Mouse (Mus musculus) spleen, embryonic (tissue): ENCODE results near the gene Cd19.

Experiments
- CTCF ChIA-PET: fragments of 350-600 bp; sonication (Branson Sonifier 250); formaldehyde crosslinking; loops from one replicate; lab custom pipeline; 2022; lab: Charles Lee

The Cd19 gene

DNA sequence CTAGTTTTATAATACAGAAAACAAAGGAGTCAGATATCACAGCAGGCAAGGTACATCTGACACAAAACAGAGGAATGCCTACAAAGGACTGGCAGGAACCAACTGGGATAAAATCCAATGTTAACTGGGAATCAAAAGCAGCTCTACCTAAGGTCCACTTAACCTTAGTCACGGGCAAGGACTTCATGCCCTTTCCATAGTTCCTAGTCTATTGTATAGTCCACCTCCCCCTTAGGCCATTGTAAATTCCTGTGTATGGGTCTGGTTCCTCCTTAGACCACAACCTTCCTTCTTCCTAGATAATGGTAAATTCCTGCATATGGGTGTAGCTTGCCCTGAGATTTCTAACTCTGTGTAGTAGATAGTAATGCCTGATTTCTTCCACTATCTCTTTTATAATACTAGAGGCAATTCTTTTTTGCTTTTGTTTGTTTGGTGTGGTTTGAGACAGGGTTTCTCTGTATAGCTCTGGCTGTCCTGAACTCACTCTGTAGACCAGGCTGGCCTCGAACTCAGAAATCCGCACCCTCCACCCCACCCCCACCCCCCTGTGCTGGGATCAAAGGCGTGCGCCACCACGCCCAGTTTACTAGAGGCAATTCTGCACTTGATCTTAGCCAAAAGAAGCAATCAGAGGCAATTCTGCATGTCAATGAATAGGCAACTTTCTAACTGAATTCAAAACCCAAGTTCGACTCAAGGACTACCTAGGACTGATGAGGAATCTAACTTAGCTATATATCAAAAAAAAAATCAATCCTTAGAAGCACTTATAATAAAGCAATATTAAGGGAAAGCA is 22.4 kb downstream of the Cd19 start:
- CTCF ChIA-PET = interaction anchor here (0.6 kb wide), 1 partner anchor 59 kb away, joined by 3 read pairs; no protein-coding TSS in a partner anchor

DNA sequence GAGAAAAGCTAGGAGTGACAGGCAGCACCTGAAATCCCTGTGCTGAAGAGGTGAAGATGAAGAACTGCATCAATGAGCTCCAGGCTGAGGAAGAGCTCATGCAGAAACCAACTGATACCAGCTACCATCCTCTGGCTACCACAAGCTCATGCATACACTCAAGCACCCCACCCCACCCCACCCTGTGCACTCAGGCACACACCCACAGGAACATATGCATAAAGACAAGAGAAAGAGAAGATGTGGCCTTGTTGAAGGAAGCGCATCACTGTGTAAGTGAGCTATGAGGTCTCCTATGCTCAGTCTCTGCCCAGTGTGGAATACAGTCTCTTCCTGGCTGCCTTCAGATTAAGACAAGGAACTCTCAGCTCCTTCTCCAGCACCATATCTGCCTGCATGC is 26.5 kb downstream of the Cd19 start:
- CTCF ChIA-PET = interaction anchor here (0.7 kb wide), 1 partner anchor 139 kb away, joined by 12 read pairs; no protein-coding TSS in a partner anchor

DNA sequence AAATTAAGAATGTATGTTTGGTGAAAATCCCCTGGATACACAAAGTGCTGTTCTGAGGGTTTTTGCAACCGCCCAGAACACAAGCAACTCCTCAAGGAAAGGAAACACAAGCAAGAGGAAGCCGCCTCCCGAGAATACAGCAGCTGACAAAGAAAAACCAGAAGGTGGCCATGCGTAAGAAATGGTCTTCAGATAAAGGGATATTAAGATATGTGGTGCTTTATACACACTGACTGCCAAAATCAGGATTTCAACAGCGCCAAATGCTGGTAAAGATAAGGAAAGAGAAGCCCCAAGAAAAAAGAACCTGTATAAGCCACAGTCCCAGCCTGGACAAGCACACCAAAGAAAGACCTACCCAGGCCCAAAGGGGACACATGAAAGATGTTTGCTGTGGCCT is 31.1 kb downstream of the Cd19 start:
- CTCF ChIA-PET = interaction anchor here (0.6 kb wide), 1 partner anchor 597 kb away, joined by 8 read pairs; no protein-coding TSS in a partner anchor

GRCm38 (mm10) chr7:126377278-126378158 is 37.2 kb downstream of the Cd19 start, which contains the start of gene Spns1:
Gene Spns1 (minus strand): TSS chr7:126377450.
- CTCF ChIA-PET = interaction anchor here (1.4 kb wide), 1 partner anchor 53 kb away, joined by 6 read pairs; no protein-coding TSS in a partner anchor

GRCm38 (mm10) chr7:126376903-126377277 is 37.8 kb downstream of the Cd19 start:
- CTCF ChIA-PET = interaction anchor here (1.4 kb wide), 1 partner anchor 53 kb away, joined by 6 read pairs; no protein-coding TSS in a partner anchor

GRCm38 (mm10) chr7:126375012-126375411 is 39.7 kb downstream of the Cd19 start:
- CTCF ChIA-PET = interaction anchor here (0.5 kb wide), 1 partner anchor 10 kb away, joined by 4 read pairs; no protein-coding TSS in a partner anchor

DNA sequence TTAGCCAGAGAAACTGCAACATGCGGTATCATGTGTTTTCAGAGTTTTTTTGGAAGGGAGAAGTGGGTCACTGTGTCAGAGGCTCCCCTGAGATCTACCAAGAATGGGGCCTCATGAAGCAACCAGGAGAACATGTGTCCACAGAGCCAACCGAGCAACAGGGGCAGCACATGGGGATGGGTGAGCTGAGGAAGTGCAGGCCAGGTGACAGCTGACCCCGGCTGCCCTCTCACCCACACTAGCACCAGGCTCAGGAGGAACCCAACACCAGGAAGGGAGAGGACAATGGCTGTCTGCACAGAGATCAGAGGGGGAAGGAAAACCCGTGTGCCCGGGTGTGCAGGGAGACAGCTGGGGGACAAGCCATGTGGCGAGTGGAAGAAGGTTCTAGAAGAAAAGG is 40.2 kb downstream of the Cd19 start:
- CTCF ChIA-PET = no interaction called here

GRCm38 (mm10) chr7:126373007-126373406 is 41.7 kb downstream of the Cd19 start:
- CTCF ChIA-PET = interaction anchor here (0.6 kb wide), 1 partner anchor 287 kb away, joined by 8 read pairs; no protein-coding TSS in a partner anchor

GRCm38 (mm10) chr7:126369393-126369792 is 45.3 kb downstream of the Cd19 start, which contains the start of gene Lat:
Gene Lat (minus strand): TSS chr7:126369570.
- CTCF ChIA-PET = no interaction called here

DNA sequence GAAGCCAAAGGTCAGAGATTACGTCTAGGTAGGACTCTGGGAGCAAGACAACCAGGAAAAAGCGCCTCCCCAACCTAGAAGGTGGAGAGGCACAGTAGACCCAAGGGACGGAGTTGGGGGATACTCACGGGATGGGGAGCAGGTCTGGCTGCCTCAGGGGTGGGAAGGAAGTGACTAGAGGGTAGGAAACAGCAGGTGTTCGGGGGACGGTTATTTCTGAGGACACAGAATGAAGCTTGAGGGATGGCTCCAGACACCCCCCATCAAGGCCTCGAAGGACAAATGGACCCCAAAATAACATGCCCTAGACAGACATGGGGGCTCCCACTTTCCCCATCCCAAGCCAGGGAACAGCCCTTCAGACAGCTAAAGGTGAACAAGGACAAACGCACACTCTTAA is 46.3 kb downstream of the Cd19 start:
- CTCF ChIA-PET = no interaction called here

GRCm38 (mm10) chr7:126367636-126368035 is 47.1 kb downstream of the Cd19 start:
- CTCF ChIA-PET = no interaction called here

GRCm38 (mm10) chr7:126363038-126363437 is 51.7 kb downstream of the Cd19 start:
- CTCF ChIA-PET = no interaction called here

- CTCF ChIA-PET = interaction anchor here (1.1 kb wide), 1 partner anchor 11 kb away, joined by 3 read pairs; no protein-coding TSS in a partner anchor
These were observed 55.6 kb downstream of the Cd19 start for GRCm38 (mm10) chr7:126359049-126359448.
